ENCODE assay signal across 8 mouse cellular contexts in the genomic region with DNA sequence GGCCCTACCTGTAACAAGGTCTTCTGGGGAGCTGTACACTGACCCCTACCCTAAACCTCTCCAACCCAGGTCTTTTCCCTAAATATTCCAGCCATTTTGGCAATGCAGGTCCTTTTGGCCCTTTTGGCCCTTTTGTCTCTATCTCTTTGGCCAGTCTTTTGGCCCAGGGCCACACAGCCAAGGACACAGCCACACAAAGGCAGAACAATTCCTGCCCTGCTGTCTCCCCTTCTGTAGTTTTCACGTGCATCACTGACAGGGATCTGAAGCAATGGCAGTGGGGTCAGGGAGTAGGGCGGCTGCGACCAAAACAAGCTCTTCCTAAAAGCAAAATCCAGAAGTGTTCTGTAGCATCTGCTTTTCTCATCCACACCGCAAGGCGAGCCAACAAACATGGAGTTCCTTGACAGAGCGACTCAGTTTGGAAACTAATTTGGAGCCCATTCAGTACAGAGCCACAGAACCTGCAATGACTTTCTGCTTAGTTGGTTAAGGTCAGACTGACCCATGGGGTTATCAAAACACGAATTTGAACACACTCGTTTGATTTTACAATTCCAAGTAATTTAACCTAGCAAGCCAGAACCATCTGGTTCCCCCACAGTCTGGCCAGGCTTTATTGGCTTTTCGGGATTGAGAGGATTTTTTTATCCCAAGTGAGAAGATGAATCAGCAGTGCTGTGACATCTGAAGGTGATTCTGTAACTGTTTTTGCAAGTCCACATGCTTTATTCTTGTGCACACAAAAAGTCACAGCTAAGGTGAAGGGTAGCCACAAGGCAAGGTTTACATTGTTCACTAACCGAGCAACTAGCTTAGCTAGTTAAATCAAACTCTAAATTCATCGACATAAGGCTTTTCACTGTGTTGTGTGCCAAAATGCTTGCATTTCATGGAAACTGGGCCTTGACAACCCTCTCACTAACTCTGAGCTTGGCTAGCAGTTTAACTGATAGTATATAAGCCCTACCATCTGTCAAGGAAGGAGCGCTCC. TPM values are rescaled to one million over a fixed set of nuclear protein-coding genes. Genes with fewer than 3 reads are reported as not detected.
DNase-seq lines count a peak whose midpoint lies in the region; ATAC-seq lines count a peak whose summit lies in the region.

No protein-coding gene starts in this region.

- 66% methylated on average over 12 of the region's 12 CpGs for WGBS in hindbrain, embryonic 16.5 days

- H3K4me2 ChIP-seq in hindbrain, embryonic 16.5 days (ENCODE audit: low read length): no peak overlapping the region

- ATAC-seq in frontal cortex, adult (ENCODE audit: low TSS enrichment): peak; percentile 93
- no peak for ATAC-seq in hindbrain, embryonic 16.5 days
- ATAC-seq in megakaryocyte, adult 5-6 weeks (ENCODE audit: poor library complexity, severe bottlenecking): no peak

- no peaks in the 10 kb centered on the region for H3K9me3 ChIP-seq in hindbrain, embryonic 16.5 days (ENCODE audit: control insufficient read depth, low read length)

- no peak overlapping the region for H3K27ac ChIP-seq in hindbrain, embryonic 16.5 days (ENCODE audit: low read depth, low read length)

- no peaks in the 10 kb centered on the region for H3K4me1 ChIP-seq in hindbrain, embryonic 16.5 days (ENCODE audit: control insufficient read depth, insufficient read depth, low read depth, low read length)

- H3K4me3 ChIP-seq in hindbrain, embryonic 16.5 days (ENCODE audit: low read length): no peak overlapping the region

- no peak overlapping the region for H3K9ac ChIP-seq in hindbrain, embryonic 16.5 days (ENCODE audit: low read depth, low read length)

- no peaks in the 10 kb centered on the region for H3K27me3 ChIP-seq in hindbrain, embryonic 16.5 days (replicated peaks; ENCODE audit: control insufficient read depth, insufficient read depth, low read length)

- peak; percentile 21 for DNase-seq in embryo, embryonic 10 days (ENCODE audit: low spot score)
- no peak for DNase-seq in embryo, embryonic 11 days
- DNase-seq in adrenal gland, postnatal 25 days: peak; percentile 42
- DNase-seq in left cerebral cortex, adult 8-10 months (ENCODE audit: low spot score in 2 of 2): peak; percentile 10 to 43
- no peak for DNase-seq in kidney, postnatal 25 days

- H3K36me3 ChIP-seq in hindbrain, embryonic 16.5 days (ENCODE audit: control insufficient read depth, insufficient read depth, low read length): no peaks in the 10 kb centered on the region

RNA-seq across cellular contexts. Expression of a gene that starts 36.8 kb away (rescaled TPM):
- not detected in 2 replicates for total RNA-seq in adrenal gland, postnatal 25 days (2021)
- total RNA-seq in left cerebral cortex, adult 8-10 months (2022): under 1 TPM; 0.23 to 0.70 (median 0.32) TPM
- polyA plus RNA-seq in hindbrain, embryonic 16.5 days (2015; fragmentation: Nextera tagmentation; extraction: Ambion mirVana): 0.10 and 0.21 TPM in 2 replicates
- total RNA-seq in megakaryocyte, adult 5-6 weeks (2015): 0.23 TPM in 1 of 2 replicates, not detected in the other
- not detected in 2 replicates for total RNA-seq in megakaryocyte, adult 5-6 weeks (2017)

RNA-seq across cellular contexts. Expression of a gene that starts 37.0 kb away (rescaled TPM):
- 25.9 and 33.4 TPM in 2 replicates for total RNA-seq in adrenal gland, postnatal 25 days (2021)
- total RNA-seq in left cerebral cortex, adult 8-10 months (2022): 10 to 100 TPM; 20.0 to 21.6 (median 20.7) TPM
- 40.5 and 45.3 TPM in 2 replicates for polyA plus RNA-seq in hindbrain, embryonic 16.5 days (2015; fragmentation: Nextera tagmentation; extraction: Ambion mirVana)
- 27.5 and 33.1 TPM in 2 replicates for total RNA-seq in megakaryocyte, adult 5-6 weeks (2015)
- 27.0 and 30.3 TPM in 2 replicates for total RNA-seq in megakaryocyte, adult 5-6 weeks (2017)

Comparison
In these comparisons a context has a peak if more than half of its experiments do, and no peak if none do; other contexts are left out.
1. DNase-seq: peak in embryo, embryonic 10 days (single experiment), adrenal gland, postnatal 25 days (single experiment) and left cerebral cortex, adult 8-10 months (2 of 2); none in embryo, embryonic 11 days (single experiment) and kidney, postnatal 25 days (0 of 2).